Mouse (Mus musculus): Measurements from ENCODE around the gene March8. TPM values are rescaled to one million over a fixed set of nuclear protein-coding genes. Genes with fewer than 3 reads are reported as not detected.

Gene March8
- polyA plus RNA-seq, 1 experiment from 2014 or later = 24.0 TPM

DNA sequence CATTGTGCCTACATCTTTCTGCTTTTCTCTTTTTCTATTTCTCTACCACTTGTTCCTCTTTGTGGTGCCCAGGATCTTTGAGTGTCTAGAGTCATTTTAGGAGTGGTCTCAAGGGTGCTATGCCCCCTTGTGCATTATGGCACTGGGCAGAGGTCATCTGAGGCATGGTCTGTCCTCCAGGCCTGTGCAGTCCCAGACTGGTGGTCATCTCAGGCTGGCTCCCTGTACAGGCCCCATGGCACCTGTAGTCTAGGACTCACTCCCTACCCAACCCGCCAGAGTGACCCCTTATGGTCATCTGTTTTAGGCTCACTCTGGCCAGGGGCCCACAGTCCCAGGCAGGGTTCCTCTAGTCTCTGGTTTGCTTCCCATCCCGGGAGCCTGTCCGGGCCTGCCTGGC lies 33.7 kb downstream of the March8 start:
- Histone ChIP-seq H3K4me3 (replicated peaks) (no peak overlapping the region), H3K4me2 (no peak overlapping the region), H3K27me3 (no peaks in the 10 kb centered on the region), H3K4me1 (replicated peaks) (no peaks in the 10 kb centered on the region), H3K36me3 (no peaks in the 10 kb centered on the region), H3K9ac (replicated peaks) (no peak overlapping the region), H3K27ac (no peak overlapping the region), H3K9me3 (no peaks in the 10 kb centered on the region)
- no peak; the same call in 1 of the 2 replicates for ATAC-seq (ENCODE audit: insufficient number of reproducible peaks, insufficient read depth, low FRiP score, low TSS enrichment, low read depth)
- 87% methylated on average over 3 of the region's 3 CpGs for WGBS

DNA sequence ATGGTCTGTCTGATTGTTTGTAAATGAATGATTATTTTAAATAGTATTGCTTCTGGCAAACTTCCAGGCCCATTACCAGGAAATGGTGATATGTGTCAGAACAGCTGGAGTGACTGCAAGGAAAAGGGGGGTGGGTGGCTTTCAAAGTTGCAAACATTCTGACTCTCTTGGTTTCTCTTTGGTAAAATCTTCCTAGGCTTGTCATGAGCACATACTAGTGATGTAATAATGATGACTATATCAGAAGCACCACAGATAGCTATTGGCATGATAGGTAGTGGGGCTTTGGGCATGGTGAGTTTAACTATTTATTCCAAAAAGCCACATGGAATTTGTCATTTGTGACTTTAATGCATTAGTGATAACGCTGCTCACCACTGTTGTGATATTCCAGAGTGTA lies 36.3 kb downstream of the March8 start:
- H3K27me3 ChIP-seq = no peaks in the 10 kb centered on the region
- ATAC-seq (ENCODE audit: insufficient number of reproducible peaks, insufficient read depth, low FRiP score, low TSS enrichment, low read depth) = no peak
- no peak overlapping the region for H3K4me2 ChIP-seq
- 94% methylated on average over 1 of the region's 1 CpGs for WGBS
- H3K36me3 ChIP-seq = 0 out of 2 replicates have a peak, but pooled peaks cover 7% of the 10 kb centered on the region
- no peak overlapping the region for H3K27ac ChIP-seq
- H3K4me3 ChIP-seq (replicated peaks) = no peak overlapping the region
- H3K9ac ChIP-seq (replicated peaks) = no peak overlapping the region
- H3K4me1 ChIP-seq (replicated peaks) = no peaks in the 10 kb centered on the region
- H3K9me3 ChIP-seq = no peaks in the 10 kb centered on the region

DNA sequence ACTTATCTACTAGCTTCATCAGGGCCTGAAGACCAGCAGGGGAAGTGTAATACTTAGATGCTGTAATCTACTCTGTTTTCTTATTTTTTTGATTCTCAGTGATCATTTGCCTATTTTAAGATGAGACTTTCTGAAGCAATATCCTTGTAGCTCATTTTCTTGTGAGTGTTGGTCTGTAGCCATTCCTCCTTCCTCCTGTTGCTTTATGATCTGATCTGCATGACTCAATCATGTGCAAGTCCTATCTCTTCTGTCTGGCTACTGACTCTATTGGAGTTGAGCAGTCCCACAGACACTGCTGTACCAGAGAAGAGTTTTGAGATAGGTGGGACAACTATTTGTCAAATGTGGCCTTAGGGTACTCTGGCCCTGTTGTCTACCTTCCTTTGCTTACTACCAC lies 36.8 kb downstream of the March8 start:
- Histone ChIP-seq H3K4me2 (no peak overlapping the region), H3K4me3 (replicated peaks) (no peak overlapping the region), H3K4me1 (replicated peaks) (no peaks in the 10 kb centered on the region), H3K36me3 (0 out of 2 replicates have a peak, but pooled peaks cover 7% of the 10 kb centered on the region), H3K9ac (replicated peaks) (no peak overlapping the region), H3K9me3 (no peaks in the 10 kb centered on the region), H3K27ac (no peak overlapping the region), H3K27me3 (no peaks in the 10 kb centered on the region)
- ATAC-seq (ENCODE audit: insufficient number of reproducible peaks, insufficient read depth, low FRiP score, low TSS enrichment, low read depth) = no peak

DNA sequence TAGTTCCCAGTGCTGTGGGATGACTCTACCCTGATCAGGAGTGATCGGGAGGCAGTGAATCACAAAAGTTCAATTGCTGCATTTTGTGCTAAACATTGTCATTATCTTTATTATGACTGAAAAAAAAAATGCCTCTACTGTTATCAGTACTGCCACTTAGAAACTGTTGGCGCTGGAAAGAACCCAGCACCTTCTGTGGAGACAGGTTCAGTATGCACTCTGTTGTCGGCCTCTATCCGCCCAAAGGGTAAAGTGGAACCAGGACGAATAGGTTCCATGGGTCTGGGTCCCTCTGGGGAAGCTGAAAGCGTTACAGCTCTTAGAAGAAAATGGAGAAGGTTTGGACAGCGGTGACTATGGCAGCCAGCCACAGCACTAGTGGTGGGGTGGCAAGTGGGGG lies 41.1 kb downstream of the March8 start:
- Histone ChIP-seq H3K9me3 (no peaks in the 10 kb centered on the region), H3K27me3 (no peaks in the 10 kb centered on the region), H3K4me2 (no peak overlapping the region), H3K4me1 (replicated peaks) (no peaks in the 10 kb centered on the region), H3K27ac (no peak overlapping the region), H3K9ac (replicated peaks) (no peak overlapping the region), H3K36me3 (0 out of 2 replicates have a peak, but pooled peaks cover 7% of the 10 kb centered on the region), H3K4me3 (replicated peaks) (no peak overlapping the region)
- 92% methylated on average over 7 of the region's 7 CpGs for WGBS
- no peak for ATAC-seq (ENCODE audit: insufficient number of reproducible peaks, insufficient read depth, low FRiP score, low TSS enrichment, low read depth)

DNA sequence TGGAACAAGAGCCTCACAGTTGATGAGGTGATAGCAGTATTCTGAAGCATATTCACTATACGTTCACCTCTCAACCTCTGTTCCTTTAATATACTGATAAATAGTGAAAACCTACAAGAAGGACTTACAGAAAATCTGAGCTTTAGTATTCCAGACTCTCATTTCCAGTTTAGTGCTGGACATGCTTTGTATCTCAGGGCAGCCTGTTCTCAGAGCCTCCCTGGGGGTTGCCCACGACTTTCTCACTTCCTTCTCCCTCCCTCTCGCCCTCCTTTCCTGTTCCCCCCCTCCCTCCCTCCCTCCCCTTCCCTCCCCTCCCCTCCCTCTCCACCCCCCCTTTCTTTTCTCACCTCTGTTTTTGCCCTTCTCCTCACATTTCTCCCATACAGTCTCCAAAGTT lies 42.3 kb downstream of the March8 start:
- H3K4me2 ChIP-seq = no peak overlapping the region
- no peaks in the 10 kb centered on the region for H3K27me3 ChIP-seq
- no peak overlapping the region for H3K9ac ChIP-seq (replicated peaks)
- peaks cover 1% of the 10 kb centered on the region for H3K4me1 ChIP-seq (replicated peaks)
- no peak for ATAC-seq (ENCODE audit: insufficient number of reproducible peaks, insufficient read depth, low FRiP score, low TSS enrichment, low read depth)
- H3K4me3 ChIP-seq (replicated peaks) = no peak overlapping the region
- H3K27ac ChIP-seq = no peak overlapping the region
- H3K36me3 ChIP-seq = 0 out of 2 replicates have a peak, but pooled peaks cover 7% of the 10 kb centered on the region
- 50% methylated on average over 3 of the region's 3 CpGs for WGBS
- no peaks in the 10 kb centered on the region for H3K9me3 ChIP-seq

DNA sequence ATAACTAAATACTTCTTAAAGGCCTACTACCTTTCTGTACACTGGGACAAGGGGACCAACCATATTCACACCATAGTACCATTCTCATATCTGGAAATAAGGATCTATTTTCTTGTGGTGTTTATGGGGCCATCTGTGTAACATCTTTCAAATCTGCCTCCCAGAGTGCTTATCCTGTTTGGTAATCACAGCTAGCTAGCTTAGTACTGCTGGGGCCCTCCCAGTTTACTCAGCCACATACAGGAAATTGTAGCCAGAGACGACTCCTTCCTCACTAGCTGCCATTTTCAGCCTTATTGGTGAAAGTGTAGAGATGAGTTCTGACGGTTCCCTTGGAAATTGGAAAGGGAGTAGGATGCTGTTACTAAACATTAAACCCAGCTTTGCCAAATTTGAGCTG lies 43.8 kb downstream of the March8 start:
- ATAC-seq (ENCODE audit: insufficient number of reproducible peaks, insufficient read depth, low FRiP score, low TSS enrichment, low read depth) = no peak
- no peak overlapping the region for H3K27ac ChIP-seq
- H3K4me3 ChIP-seq (replicated peaks) = no peak overlapping the region
- 58% methylated on average over 2 of the region's 2 CpGs for WGBS
- no peaks in the 10 kb centered on the region for H3K27me3 ChIP-seq
- no peak overlapping the region for H3K9ac ChIP-seq (replicated peaks)
- H3K9me3 ChIP-seq = no peaks in the 10 kb centered on the region
- H3K36me3 ChIP-seq = 0 out of 2 replicates have a peak, but pooled peaks cover 7% of the 10 kb centered on the region
- no peak overlapping the region for H3K4me2 ChIP-seq
- peaks cover 12% of the 10 kb centered on the region for H3K4me1 ChIP-seq (replicated peaks)

DNA sequence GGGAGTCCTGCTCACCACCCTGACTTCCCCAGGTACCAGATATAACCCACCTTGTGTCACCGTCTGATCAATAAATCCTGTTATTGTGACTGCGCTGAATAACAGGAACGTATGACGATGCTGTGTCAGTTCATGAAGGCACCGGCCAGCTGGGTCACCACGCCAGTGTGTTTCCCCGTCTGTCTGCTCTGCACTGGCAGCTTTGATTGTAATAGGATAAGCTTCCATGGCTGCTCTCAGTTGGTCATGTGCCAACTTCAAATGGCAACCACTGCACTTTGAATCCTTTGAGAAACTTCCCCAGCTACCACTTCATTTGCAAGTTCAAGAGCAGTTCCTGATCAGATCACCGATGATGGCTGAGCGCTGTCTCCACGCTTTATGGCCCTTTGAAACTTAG lies 45.8 kb downstream of the March8 start:
- H3K9ac ChIP-seq (replicated peaks) = no peak overlapping the region
- ATAC-seq (ENCODE audit: insufficient number of reproducible peaks, insufficient read depth, low FRiP score, low TSS enrichment, low read depth) = no peak
- H3K4me1 ChIP-seq (replicated peaks) = peaks cover 12% of the 10 kb centered on the region
- H3K27me3 ChIP-seq = no peaks in the 10 kb centered on the region
- H3K4me3 ChIP-seq (replicated peaks) = no peak overlapping the region
- WGBS = 90% methylated on average over 10 of the region's 10 CpGs
- no peak overlapping the region for H3K27ac ChIP-seq
- H3K9me3 ChIP-seq = no peaks in the 10 kb centered on the region
- H3K4me2 ChIP-seq = no peak overlapping the region
- H3K36me3 ChIP-seq = no peaks in the 10 kb centered on the region

DNA sequence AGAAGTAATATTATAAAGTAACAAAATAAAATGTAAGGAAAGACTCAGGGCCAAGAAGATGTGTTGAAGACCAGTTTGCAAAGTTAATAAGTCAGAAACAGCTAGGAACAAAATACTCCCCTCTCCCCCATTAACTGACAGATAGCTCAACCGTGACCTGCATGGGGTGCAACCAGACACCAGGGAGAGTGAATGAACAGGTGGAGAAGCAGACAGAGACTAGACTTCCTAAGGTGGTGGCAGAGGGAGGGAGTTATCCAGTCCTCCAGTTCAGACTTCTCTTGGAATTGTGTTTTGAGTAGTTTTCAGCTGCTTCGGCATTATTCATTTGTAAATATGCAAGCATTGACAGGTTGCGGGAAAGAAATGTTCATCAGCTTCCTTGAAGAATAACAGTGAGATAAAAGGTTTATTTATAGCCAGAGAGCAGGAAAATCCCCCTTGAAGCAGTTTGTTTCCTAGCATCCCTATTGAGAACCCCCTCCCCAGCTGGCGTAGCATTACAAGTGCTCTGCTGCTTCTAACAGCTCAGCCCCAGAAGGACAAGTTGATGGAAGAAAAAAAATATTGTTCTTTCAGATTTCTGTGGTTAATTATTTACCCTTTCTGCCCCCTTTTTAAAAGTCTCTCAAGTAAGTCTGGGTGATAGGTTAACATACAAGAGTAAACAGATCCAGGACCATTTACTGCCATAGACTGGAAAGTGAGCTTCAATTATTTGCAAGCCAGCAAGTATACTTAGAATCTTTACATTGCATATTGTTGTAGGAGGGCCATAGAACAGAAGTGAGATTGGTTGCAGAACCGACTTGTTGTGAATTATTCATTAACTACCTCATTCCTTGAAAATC lies 47.6 kb downstream of the March8 start:
- H3K4me3 ChIP-seq (replicated peaks) = no peak overlapping the region
- H3K9ac ChIP-seq (replicated peaks) = no peak overlapping the region
- no peak for ATAC-seq (ENCODE audit: insufficient number of reproducible peaks, insufficient read depth, low FRiP score, low TSS enrichment, low read depth)
- no peak overlapping the region for H3K27ac ChIP-seq
- whole genome bisulfite sequencing = 45% methylated on average over 5 of the region's 5 CpGs
- no peaks in the 10 kb centered on the region for H3K9me3 ChIP-seq
- no peaks in the 10 kb centered on the region for H3K27me3 ChIP-seq
- H3K36me3 ChIP-seq = no peaks in the 10 kb centered on the region
- H3K4me1 ChIP-seq (replicated peaks) = peaks cover 12% of the 10 kb centered on the region
- no peak overlapping the region for H3K4me2 ChIP-seq

DNA sequence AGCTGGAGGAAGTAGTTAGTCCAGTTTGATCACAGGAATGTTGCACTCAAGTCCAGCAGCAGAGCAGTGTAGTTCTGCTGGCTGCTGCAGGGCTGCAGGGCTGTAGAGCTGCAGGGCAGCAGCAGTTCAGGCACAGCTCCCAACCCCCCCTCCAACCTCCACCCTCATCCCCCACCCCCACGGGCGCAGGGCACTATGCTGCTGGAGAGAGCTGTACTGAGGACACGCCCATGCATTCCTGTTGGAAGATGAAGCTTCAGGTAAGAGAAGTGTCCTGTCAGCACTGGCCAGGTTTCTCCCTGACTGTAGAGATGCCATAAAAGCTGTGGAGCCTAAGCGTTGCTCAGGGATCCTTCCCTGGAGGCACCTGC lies 48.2 kb downstream of the March8 start:
- ATAC-seq (ENCODE audit: insufficient number of reproducible peaks, insufficient read depth, low FRiP score, low TSS enrichment, low read depth) = no peak
- Histone ChIP-seq H3K9me3 (no peaks in the 10 kb centered on the region), H3K4me2 (no peak overlapping the region), H3K27me3 (no peaks in the 10 kb centered on the region), H3K4me1 (replicated peaks) (peaks cover 12% of the 10 kb centered on the region), H3K4me3 (replicated peaks) (no peak overlapping the region), H3K27ac (no peak overlapping the region), H3K36me3 (no peaks in the 10 kb centered on the region), H3K9ac (replicated peaks) (no peak overlapping the region)
- WGBS = 34% methylated on average over 4 of the region's 4 CpGs

DNA sequence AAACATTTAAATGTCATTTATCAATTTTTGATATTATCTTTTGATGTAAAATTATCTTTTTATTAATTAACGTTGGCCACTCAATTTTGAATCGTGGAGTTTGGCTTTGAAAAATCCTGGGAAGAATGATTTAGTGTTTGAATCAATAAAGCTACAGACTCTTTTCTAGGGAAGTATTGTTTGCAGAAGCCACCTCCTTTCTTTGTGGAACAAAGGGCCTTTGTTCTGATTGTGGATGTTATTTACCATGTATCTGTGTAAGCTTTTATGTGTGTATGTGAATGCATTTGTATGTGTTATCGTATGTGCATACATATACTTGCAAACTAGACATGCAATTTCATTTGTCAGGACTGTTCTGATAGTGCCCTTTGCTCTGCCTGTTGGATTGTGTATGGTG lies 48.7 kb downstream of the March8 start:
- H3K27me3 ChIP-seq = no peaks in the 10 kb centered on the region
- H3K4me3 ChIP-seq (replicated peaks) = no peak overlapping the region
- H3K27ac ChIP-seq = no peak overlapping the region
- ATAC-seq (ENCODE audit: insufficient number of reproducible peaks, insufficient read depth, low FRiP score, low TSS enrichment, low read depth) = no peak
- H3K36me3 ChIP-seq = no peaks in the 10 kb centered on the region
- peaks cover 12% of the 10 kb centered on the region for H3K4me1 ChIP-seq (replicated peaks)
- H3K9ac ChIP-seq (replicated peaks) = no peak overlapping the region
- no peaks in the 10 kb centered on the region for H3K9me3 ChIP-seq
- 87% methylated on average over 3 of the region's 3 CpGs for WGBS
- H3K4me2 ChIP-seq = no peak overlapping the region

DNA sequence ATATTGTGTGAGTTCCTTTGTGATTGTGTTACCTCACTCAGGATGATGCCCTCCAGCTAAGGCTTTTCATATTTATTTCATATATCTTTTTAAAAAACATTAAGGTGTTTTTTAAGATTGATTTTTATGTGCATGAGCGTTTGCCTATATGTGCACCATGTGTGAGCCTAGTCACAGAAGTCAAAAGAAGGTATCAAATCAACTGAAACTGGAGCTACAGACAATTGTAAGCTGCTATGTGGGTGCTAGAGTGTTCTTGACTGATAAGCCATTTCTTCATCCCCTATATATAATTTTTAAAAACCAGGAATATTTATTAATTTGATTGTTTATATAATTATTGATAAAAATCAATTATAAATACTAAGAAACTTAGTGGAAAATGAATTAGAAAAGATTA lies 50.2 kb downstream of the March8 start:
- no peak overlapping the region for H3K4me3 ChIP-seq (replicated peaks)
- no peak overlapping the region for H3K4me2 ChIP-seq
- no peak overlapping the region for H3K27ac ChIP-seq
- no peaks in the 10 kb centered on the region for H3K9me3 ChIP-seq
- H3K4me1 ChIP-seq (replicated peaks) = peaks cover 12% of the 10 kb centered on the region
- no peak overlapping the region for H3K9ac ChIP-seq (replicated peaks)
- no peaks in the 10 kb centered on the region for H3K27me3 ChIP-seq
- no peak for ATAC-seq (ENCODE audit: insufficient number of reproducible peaks, insufficient read depth, low FRiP score, low TSS enrichment, low read depth)
- 91% methylated on average over 1 of the region's 1 CpGs for WGBS
- H3K36me3 ChIP-seq = no peaks in the 10 kb centered on the region

DNA sequence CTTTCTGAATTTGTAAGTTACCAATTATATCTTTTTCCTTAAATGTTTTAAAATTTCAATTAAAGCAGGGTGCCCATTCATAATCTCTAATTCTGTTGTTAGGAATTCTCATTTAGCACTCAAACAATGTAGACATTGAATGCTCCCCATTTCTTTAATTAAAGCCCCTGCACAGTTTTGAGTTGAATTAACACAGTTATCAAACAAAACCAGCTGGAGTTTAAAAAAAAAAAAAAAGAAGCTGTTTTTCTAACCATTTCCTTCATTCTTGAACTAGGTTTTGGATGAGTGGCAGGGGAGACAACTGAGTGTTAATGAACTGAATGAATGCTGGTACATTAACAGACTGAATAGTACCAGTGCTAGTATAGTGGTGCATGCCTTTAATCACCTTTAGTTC lies 51.7 kb downstream of the March8 start:
- H3K9ac ChIP-seq (replicated peaks) = no peak overlapping the region
- H3K4me1 ChIP-seq (replicated peaks) = peaks cover 12% of the 10 kb centered on the region
- H3K27ac ChIP-seq = no peak overlapping the region
- no peak overlapping the region for H3K4me2 ChIP-seq
- H3K4me3 ChIP-seq (replicated peaks) = no peak overlapping the region
- H3K9me3 ChIP-seq = no peaks in the 10 kb centered on the region
- no peak for ATAC-seq (ENCODE audit: insufficient number of reproducible peaks, insufficient read depth, low FRiP score, low TSS enrichment, low read depth)
- no peaks in the 10 kb centered on the region for H3K27me3 ChIP-seq
- H3K36me3 ChIP-seq = no peaks in the 10 kb centered on the region
